Mouse (Mus musculus) CD4-positive helper T cell, adult 2 months (primary cell): Measurements from ENCODE around the gene Olfr781.
"Not testable (repeated sequence)": the region's sequence is repeated elsewhere in the genome, so short reads cannot be mapped to it uniquely, and the experiment has no call there.

Experiments
- DNase-seq: peaks from one replicate; pipeline ENCODE4 v3.0.0-alpha.2; 2012; ENCODE audit warnings: low read depth, missing footprints, low spot score

Gene Olfr781

GRCm38 (mm10) chr10:129328554-129328953, at the start of gene Olfr781:
TSS of gene Olfr781 (plus strand) at chr10:129328854.
- DNase-seq = no peak

- not testable (repeated sequence) for DNase-seq
These were observed 15.7 kb upstream of the Olfr781 start for GRCm38 (mm10) chr10:129312973-129313372.

DNA sequence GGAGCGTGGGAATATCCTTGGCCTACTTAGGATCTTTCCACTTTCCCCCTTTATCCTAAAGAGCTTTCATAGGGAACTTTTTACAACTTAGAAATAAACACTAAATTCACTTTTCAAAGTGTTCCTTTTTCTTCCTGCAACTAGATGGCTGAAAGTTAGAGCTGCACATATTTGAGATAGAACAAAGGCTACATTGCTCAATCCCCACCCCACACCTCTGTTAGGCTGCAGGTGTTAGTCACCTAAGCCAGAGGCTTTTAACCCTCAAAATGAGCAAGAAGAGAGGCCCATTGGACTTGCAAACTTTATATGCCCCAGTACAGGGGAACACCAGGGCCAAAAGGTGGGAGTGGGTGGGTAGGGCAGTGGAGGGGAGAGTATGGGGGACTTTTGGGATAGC, 15.1 kb upstream of the Olfr781 start:
- DNase-seq = not testable (repeated sequence)

DNA sequence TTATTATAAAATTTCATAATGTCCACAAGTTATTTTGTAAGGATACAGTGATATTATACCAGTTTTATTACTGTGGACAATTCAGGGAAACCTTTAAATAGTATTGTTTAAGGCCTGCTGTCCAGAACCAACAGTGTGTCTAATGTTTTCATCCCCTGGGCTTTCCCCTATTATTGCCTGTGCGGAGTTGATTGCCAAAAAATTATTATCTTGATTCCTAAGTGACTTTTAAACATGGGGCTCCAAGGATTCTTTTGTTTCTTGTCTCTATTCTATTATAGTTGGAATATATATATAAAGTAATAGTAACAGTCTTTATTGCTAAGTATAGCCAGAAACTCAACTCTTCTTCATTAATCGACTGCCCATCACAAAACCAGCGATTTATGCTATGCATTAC, 10.8 kb upstream of the Olfr781 start, which contains the start of gene Olfr780:
Olfr780 (plus strand) TSS at position 301 of the 400 bp plus-strand sequence.
- no peak for DNase-seq

- no peak for DNase-seq
These were observed 19.9 kb downstream of the Olfr781 start, which contains the start of gene Olfr782 for GRCm38 (mm10) chr10:129348550-129348949. TSS of gene Olfr782 (plus strand) at chr10:129348850.

DNA sequence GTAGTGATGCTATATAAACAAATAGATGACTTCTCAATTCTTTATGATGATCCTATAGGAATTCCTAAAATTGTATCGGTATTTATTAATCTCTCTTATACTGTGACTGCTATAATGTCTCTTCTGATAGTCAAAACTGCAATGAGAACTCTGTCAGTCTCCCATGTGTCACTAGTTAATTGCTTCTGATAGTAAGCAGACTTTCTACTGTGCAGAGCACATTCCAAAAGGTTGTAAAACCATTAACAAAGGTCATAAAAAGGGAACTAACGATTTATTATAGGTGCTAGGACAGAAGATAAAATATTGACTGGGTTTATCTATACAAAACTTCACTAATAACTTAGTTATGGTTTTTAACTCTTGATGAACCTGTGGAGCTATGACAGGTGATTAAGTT, 23.8 kb downstream of the Olfr781 start:
- not testable (repeated sequence) for DNase-seq

GRCm38 (mm10) chr10:129356496-129356895, 27.8 kb downstream of the Olfr781 start:
- not testable (repeated sequence) for DNase-seq

- no peak for DNase-seq
These were observed 28.7 kb downstream of the Olfr781 start for GRCm38 (mm10) chr10:129357307-129357706.

DNA sequence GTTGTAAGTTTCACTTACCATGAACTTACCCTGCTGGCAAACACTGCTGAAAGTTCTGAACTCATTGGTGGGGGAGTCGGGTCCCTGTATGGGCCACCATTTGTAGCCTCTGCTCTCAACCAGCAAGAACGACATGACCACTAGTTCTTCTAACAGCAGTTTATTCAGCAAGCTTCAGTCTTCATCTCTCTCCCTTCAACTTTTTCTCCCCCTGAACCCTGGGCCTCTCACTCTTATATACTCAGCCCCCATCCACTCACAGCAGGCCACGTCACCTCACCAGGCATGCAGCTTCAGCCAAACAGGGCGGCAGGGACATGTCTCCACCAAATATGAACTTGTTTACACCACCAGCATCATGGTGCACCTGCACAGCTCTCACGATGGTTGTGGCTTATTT, 45.4 kb downstream of the Olfr781 start:
- not testable (repeated sequence) for DNase-seq
